Mouse (Mus musculus) liver, embryonic 13.5 days (tissue): ENCODE results near the gene Gm1113. TPM values are rescaled to one million over a fixed set of nuclear protein-coding genes. Genes with fewer than 3 reads are reported as not detected.
A peak's percentile ranks its signal among the peaks of the same experiment; 100 is the strongest.

Experiments used
- ATAC-seq: fragments of 200-750 bp; cut with Nextera tagmentation; 2 replicates; pipeline ENCODE4 v1.8.0; 2017; ENCODE audit warnings: low read depth, mild to moderate bottlenecking, moderate number of reproducible peaks, moderate library complexity
- DNase-seq: peaks from one replicate; pipeline ENCODE4 v3.0.0; 2022
- H3K27ac ChIP-seq: fragments of 300-500 bp; sonication (generic); 2 replicates; pipeline ENCODE4 v1.5.1; 2015; ENCODE audit warnings: moderate library complexity, mild to moderate bottlenecking, inconsistent platforms
- H3K27me3 ChIP-seq: fragments of 300-500 bp; sonication (generic); 2 replicates; pipeline ENCODE4 v1.6.1; 2015; ENCODE audit warnings: mild to moderate bottlenecking, inconsistent platforms
- H3K36me3 ChIP-seq: fragments of 300-500 bp; sonication (generic); 2 replicates; pipeline ENCODE4 v1.6.1; 2015; ENCODE audit warnings: mild to moderate bottlenecking, inconsistent platforms
- H3K4me1 ChIP-seq: fragments of 300-500 bp; sonication (generic); replicated peaks from 2 replicates; pipeline ENCODE4 v1.6.1; 2015; ENCODE audit warnings: inconsistent platforms
- H3K4me2 ChIP-seq: fragments of 300-500 bp; sonication (generic); 2 replicates; pipeline ENCODE4 v1.6.1; 2015; ENCODE audit warnings: inconsistent platforms, mild to moderate bottlenecking, moderate library complexity
- H3K4me3 ChIP-seq: fragments of 300-500 bp; sonication (generic); replicated peaks from 2 replicates; pipeline ENCODE4 v1.5.1; 2015; ENCODE audit warnings: mild to moderate bottlenecking, inconsistent platforms
- H3K9ac ChIP-seq: fragments of 300-500 bp; sonication (generic); 2 replicates; pipeline ENCODE4 v1.6.1; 2015; ENCODE audit warnings: mild to moderate bottlenecking, inconsistent platforms
- H3K9me3 ChIP-seq: fragments of 300-500 bp; sonication (generic); replicated peaks from 2 replicates; pipeline ENCODE4 v1.6.1; 2016; ENCODE audit warnings: inconsistent platforms
- whole genome bisulfite sequencing: fragments of 180-500 bp; shearing (Covaris S2); methylation state at CpG from one replicate; pipeline ENCODE4 v1.1.7; 2015; ENCODE audit not compliant: insufficient replicate concordance; 5-methylcytosine and 5-hydroxymethylcytosine counted together
- polyA plus RNA-seq: library from polyadenylated mRNA; unstranded; fragments of >200 nt; fragmentation: Nextera tagmentation; extraction: Ambion mirVana; gene quantifications from 2 replicates; pipeline ENCODE4 v1.2.1, GENCODE M21; 2015

Gene Gm1113
- polyA plus RNA-seq, result not detected in 2 replicates

- 46% methylated on average over 3 of the region's 3 CpGs for WGBS
- no peak within 1 kb of the TSS for H3K27ac ChIP-seq
- H3K4me2 ChIP-seq, result no peak within 1 kb of the TSS
- H3K9ac ChIP-seq, result no peak within 1 kb of the TSS
- no peak for ATAC-seq
- H3K27me3 ChIP-seq, result no peaks in the 10 kb centered on the region
- no peaks in the 10 kb centered on the region for H3K36me3 ChIP-seq
- no peaks in the 10 kb centered on the region for H3K4me1 ChIP-seq
- no peak within 1 kb of the TSS for H3K4me3 ChIP-seq
- H3K9me3 ChIP-seq, result no peaks in the 10 kb centered on the region
- no peak for DNase-seq
Measured at GRCm38 (mm10) chr9:35518169-35518568, at the start of gene Gm1113. TSS of gene Gm1113 (minus strand) at chr9:35518269.

GRCm38 (mm10) chr9:35564536-35565240, 46.6 kb upstream of the Gm1113 start:
- DNase-seq, result no peak
- Histone ChIP-seq H3K9ac (no peak overlapping the region), H3K4me3 (no peak overlapping the region), H3K27ac (no peak overlapping the region), H3K4me2 (no peak overlapping the region), H3K36me3 (peaks cover 63% of the 10 kb centered on the region), H3K4me1 (peaks cover 37% of the 10 kb centered on the region), H3K9me3 (no peaks in the 10 kb centered on the region), H3K27me3 (no peaks in the 10 kb centered on the region)
- no peak for ATAC-seq
- WGBS, result 79% methylated on average over 5 of the region's 5 CpGs

- H3K4me2 ChIP-seq, result no peak overlapping the region
- H3K9me3 ChIP-seq, result no peaks in the 10 kb centered on the region
- no peak overlapping the region for H3K27ac ChIP-seq
- peaks cover 34% of the 10 kb centered on the region for H3K4me1 ChIP-seq
- H3K27me3 ChIP-seq, result peaks cover 27% of the 10 kb centered on the region
- 54% methylated on average over 6 of the region's 6 CpGs for WGBS
- no peak overlapping the region for H3K9ac ChIP-seq
- ATAC-seq (no peak), DNase-seq (no peak)
- H3K4me3 ChIP-seq, result no peak overlapping the region
- peaks cover 49% of the 10 kb centered on the region for H3K36me3 ChIP-seq
Measured at GRCm38 (mm10) chr9:35561583-35561982, 43.5 kb upstream of the Gm1113 start.

DNA sequence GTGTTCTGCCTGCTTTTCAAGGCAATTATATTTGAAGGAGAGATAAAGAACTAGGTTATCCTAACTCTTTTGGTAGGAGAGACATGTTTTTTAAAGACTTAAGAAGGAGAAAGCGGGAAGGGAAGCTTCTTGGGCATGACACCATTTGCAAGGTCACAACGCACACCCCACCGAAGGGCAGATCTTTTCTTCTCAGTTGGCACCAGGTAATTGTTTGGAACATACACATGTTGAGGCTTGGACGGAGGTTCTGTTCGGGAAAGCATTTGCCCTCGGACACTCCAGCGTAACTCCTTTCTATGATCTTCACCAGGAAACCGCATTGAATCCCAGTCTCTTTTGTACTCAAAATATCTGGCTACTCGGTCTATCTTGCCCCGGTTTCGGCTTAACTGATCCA, 43.0 kb upstream of the Gm1113 start:
- Histone ChIP-seq H3K27ac (no peak overlapping the region), H3K4me2 (no peak overlapping the region), H3K4me3 (no peak overlapping the region), H3K4me1 (peaks cover 34% of the 10 kb centered on the region), H3K9me3 (no peaks in the 10 kb centered on the region), H3K36me3 (peaks cover 44% of the 10 kb centered on the region), H3K9ac (no peak overlapping the region), H3K27me3 (peaks cover 32% of the 10 kb centered on the region)
- ATAC-seq, result no peak
- no peak for DNase-seq
- 91% methylated on average over 11 of the region's 11 CpGs for WGBS

- Histone ChIP-seq H3K27me3 (peaks cover 47% of the 10 kb centered on the region), H3K4me2 (peak overlapping the region; percentile 82), H3K36me3 (peaks cover 26% of the 10 kb centered on the region), H3K4me1 (peaks cover 30% of the 10 kb centered on the region), H3K9ac (peak overlapping the region; percentile 77), H3K27ac (peak overlapping the region; percentile 41), H3K4me3 (peak overlapping the region; percentile 74), H3K9me3 (no peaks in the 10 kb centered on the region)
- peak; percentile 83 for ATAC-seq
- 1% methylated on average over 31 of the region's 31 CpGs for WGBS
- DNase-seq, result peak; percentile 60
Measured at GRCm38 (mm10) chr9:35559009-35559890, 41.2 kb upstream of the Gm1113 start.

DNA sequence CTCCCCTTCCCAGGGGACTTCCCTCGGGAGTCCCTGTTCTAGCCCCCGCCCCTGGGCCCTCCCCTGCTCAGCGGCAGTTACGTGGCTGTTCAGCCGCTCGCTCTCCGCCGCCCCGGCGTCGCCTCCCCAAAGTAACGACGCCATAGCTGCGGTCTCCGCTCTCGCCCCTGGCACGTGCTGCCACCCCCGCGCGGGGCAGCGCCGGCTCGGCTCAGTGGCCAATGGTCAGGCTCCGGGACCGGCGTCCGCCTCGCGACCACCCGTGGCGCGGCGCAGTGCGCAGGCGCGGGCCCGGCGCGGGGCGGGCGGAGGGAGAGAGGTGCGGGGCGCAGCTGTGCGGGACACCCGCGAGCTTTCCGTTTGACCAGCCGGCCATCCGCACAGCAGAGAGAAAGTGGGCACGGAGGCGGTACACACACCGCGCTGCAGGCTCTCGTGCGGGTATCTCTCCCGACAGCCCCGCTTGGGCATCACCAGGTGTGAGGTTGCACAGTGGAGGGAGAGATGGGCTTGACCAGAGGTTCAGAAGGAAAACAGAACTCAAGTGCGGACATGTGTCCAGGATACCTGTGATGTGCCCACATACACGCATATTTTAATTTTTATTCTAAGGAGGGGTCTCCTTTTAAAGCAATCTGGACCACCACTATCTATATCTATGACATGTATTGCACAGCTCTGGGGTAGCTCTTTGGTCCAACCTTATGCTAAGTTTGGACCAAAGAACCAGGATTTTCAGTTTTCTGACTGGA, 40.4 kb upstream of the Gm1113 start, which contains the start of the genes Ddx25 and Pus3:
Gene Ddx25, minus strand, starts transcription at position 272 of the 752 bp plus-strand sequence.
Gene Pus3, plus strand, starts transcription at position 339 of the 752 bp plus-strand sequence.
- H3K4me1 ChIP-seq, result peaks cover 30% of the 10 kb centered on the region
- ATAC-seq (peak; percentile 40), DNase-seq (peak; percentile 16)
- peak within 1 kb of the TSS; percentile 82 for H3K4me2 ChIP-seq
- peaks cover 23% of the 10 kb centered on the region for H3K36me3 ChIP-seq
- H3K4me3 ChIP-seq, result peak within 1 kb of the TSS; percentile 74
- H3K27ac ChIP-seq, result peak within 1 kb of the TSS; percentile 41; the same call in 1 of the 2 replicates
- H3K9me3 ChIP-seq, result no peaks in the 10 kb centered on the region
- H3K27me3 ChIP-seq, result peaks cover 51% of the 10 kb centered on the region
- under 1% methylated on average over 56 of the region's 59 CpGs for WGBS
- H3K9ac ChIP-seq, result peak within 1 kb of the TSS; percentile 77

DNA sequence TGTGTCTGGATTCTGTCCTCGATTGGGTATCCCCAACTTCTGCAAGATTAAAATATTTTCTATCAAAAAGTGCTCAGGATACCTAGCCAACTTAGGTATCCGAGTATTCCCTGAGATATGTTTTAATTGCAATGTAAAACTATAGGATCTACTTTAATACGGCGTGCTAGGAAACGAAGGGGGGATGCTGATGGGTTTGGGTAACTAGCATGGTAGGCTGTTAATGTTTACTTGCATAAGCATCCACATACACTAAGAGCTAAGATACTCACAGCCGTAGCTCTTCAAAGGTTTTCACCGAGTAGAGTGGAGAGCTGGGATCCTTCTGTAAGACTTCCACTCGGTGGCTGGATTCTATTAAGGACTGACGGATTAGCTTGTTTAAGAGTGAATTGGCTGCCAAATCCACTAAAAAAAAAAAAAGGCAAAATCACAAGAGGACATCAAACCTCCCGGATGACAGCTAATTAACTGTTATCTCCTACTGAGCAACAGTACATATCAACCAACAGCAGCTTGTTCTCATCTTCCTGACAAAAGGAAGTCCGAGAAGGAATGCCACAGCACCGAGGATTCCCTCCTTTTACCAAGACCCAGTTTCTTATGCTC, 38.5 kb upstream of the Gm1113 start:
- DNase-seq (no peak), ATAC-seq (no peak)
- WGBS, result 44% methylated on average over 12 of the region's 12 CpGs
- peaks cover 51% of the 10 kb centered on the region for H3K27me3 ChIP-seq
- H3K4me1 ChIP-seq, result peaks cover 26% of the 10 kb centered on the region
- no peak overlapping the region for H3K27ac ChIP-seq
- H3K9ac ChIP-seq, result no peak overlapping the region
- no peak overlapping the region for H3K4me2 ChIP-seq
- no peaks in the 10 kb centered on the region for H3K9me3 ChIP-seq
- H3K36me3 ChIP-seq, result peaks cover 12% of the 10 kb centered on the region
- no peak overlapping the region for H3K4me3 ChIP-seq

- ATAC-seq, result no peak
- no peak overlapping the region for H3K9ac ChIP-seq
- H3K4me2 ChIP-seq, result no peak overlapping the region
- DNase-seq, result no peak
- H3K4me1 ChIP-seq, result peaks cover 8% of the 10 kb centered on the region; the same call in 1 of the 2 replicates
- H3K36me3 ChIP-seq, result no peaks in the 10 kb centered on the region
- H3K9me3 ChIP-seq, result no peaks in the 10 kb centered on the region
- 76% methylated on average over 9 of the region's 9 CpGs for WGBS
- H3K4me3 ChIP-seq, result no peak overlapping the region
- H3K27me3 ChIP-seq, result no peaks in the 10 kb centered on the region
- H3K27ac ChIP-seq, result no peak overlapping the region
Measured at GRCm38 (mm10) chr9:35548455-35548854, 30.4 kb upstream of the Gm1113 start.

DNA sequence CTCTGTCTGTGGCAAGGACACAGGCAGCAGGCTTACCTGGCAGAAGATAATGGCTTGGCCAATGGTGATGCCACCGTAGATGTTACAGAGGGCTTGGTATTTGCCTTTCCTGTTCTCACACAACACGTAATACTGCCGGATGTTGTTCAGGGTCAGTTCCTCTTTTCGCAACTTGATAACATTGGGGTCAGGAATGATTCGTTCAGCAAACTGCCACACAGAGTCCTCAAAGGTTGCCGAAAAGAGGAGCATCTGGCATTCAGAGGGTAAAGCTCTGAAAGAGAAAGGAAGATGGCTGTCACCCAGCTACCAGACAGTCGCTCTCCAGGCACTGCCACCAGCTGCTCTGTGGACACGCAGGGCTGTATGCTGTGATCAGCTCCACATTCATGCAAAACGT, 28.7 kb upstream of the Gm1113 start:
- DNase-seq (no peak), ATAC-seq (no peak)
- Histone ChIP-seq H3K9me3 (no peaks in the 10 kb centered on the region), H3K4me1 (peaks cover 8% of the 10 kb centered on the region; the same call in 1 of the 2 replicates), H3K27ac (no peak overlapping the region), H3K4me3 (no peak overlapping the region), H3K4me2 (no peak overlapping the region), H3K27me3 (no peaks in the 10 kb centered on the region), H3K9ac (no peak overlapping the region; the same call in 1 of the 2 replicates), H3K36me3 (no peaks in the 10 kb centered on the region)
- 14% methylated on average over 9 of the region's 9 CpGs for WGBS

DNA sequence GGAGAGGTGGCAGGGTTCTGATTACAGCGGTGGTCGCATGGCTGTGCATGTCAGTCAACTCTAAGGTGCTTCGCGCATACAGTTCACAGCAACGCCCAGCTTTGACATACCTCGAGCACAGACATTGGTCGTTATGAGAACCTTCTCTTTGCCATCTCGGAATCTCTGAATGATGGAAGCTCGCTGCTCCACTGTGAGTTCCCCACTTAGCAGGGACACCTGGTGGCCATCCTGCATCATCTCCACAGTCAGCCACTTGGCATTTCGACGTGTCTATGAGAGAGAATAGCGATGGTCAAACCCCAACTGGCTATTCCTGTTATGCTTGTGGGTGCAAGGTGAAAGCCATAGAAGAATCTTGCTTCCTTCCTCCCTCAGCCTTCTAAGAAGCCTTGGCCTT, 27.6 kb upstream of the Gm1113 start:
- no peak overlapping the region for H3K4me2 ChIP-seq
- WGBS, result 61% methylated on average over 12 of the region's 12 CpGs
- no peak overlapping the region for H3K9ac ChIP-seq
- H3K27me3 ChIP-seq, result no peaks in the 10 kb centered on the region
- no peaks in the 10 kb centered on the region for H3K36me3 ChIP-seq
- peaks cover 8% of the 10 kb centered on the region; the same call in 1 of the 2 replicates for H3K4me1 ChIP-seq
- H3K4me3 ChIP-seq, result no peak overlapping the region
- DNase-seq, result no peak
- no peaks in the 10 kb centered on the region for H3K9me3 ChIP-seq
- no peak for ATAC-seq
- H3K27ac ChIP-seq, result no peak overlapping the region
